Mouse (Mus musculus) hindbrain, embryonic 12.5 days (tissue): Measurements from ENCODE around the gene Rad51. TPM values are rescaled to one million over a fixed set of nuclear protein-coding genes. Genes with fewer than 3 reads are reported as not detected.

Experiments
- ATAC-seq: fragments of 200-750 bp; cut with Nextera tagmentation; 2 replicates; pipeline ENCODE4 v1.8.0; 2017; ENCODE audit warnings: moderate TSS enrichment; ENCODE audit not compliant: low FRiP score
- H3K27ac ChIP-seq: fragments of 300-500 bp; sonication (generic); 2 replicates; pipeline ENCODE4 v1.5.1; 2016; ENCODE audit warnings: mild to moderate bottlenecking
- H3K27me3 ChIP-seq: fragments of 300-500 bp; sonication (generic); 2 replicates; pipeline ENCODE4 v1.6.1; 2016; ENCODE audit warnings: mild to moderate bottlenecking
- H3K36me3 ChIP-seq: fragments of 300-500 bp; sonication (generic); 2 replicates; pipeline ENCODE4 v1.6.1; 2016; ENCODE audit warnings: mild to moderate bottlenecking
- H3K4me1 ChIP-seq: fragments of 300-500 bp; sonication (generic); 2 replicates; pipeline ENCODE4 v1.6.1; 2016
- H3K4me2 ChIP-seq: fragments of 300-500 bp; sonication (generic); replicated peaks from 2 replicates; pipeline ENCODE4 v1.6.1; 2016; ENCODE audit warnings: mild to moderate bottlenecking
- H3K4me3 ChIP-seq: fragments of 300-500 bp; sonication (generic); 2 replicates; pipeline ENCODE4 v1.5.1; 2016; ENCODE audit warnings: mild to moderate bottlenecking
- H3K9ac ChIP-seq: fragments of 300-500 bp; sonication (generic); 2 replicates; pipeline ENCODE4 v1.6.1; 2016; ENCODE audit warnings: mild to moderate bottlenecking, moderate library complexity
- H3K9me3 ChIP-seq: fragments of 300-500 bp; sonication (generic); replicated peaks from 2 replicates; pipeline ENCODE4 v1.6.1; 2016; ENCODE audit warnings: mild to moderate bottlenecking
- WGBS: fragments of 180-500 bp; shearing (Covaris S2); methylation state at CpG from one replicate; pipeline ENCODE4 v1.1.7; 2016; 5-methylcytosine and 5-hydroxymethylcytosine counted together
- polyA plus RNA-seq: library from polyadenylated mRNA; unstranded; fragments of >200 nt; fragmentation: Nextera tagmentation; extraction: Ambion mirVana; gene quantifications from 2 replicates; pipeline ENCODE4 v1.2.1, GENCODE M21; 2016

Rad51 gene
- polyA plus RNA-seq, 1 experiment from 2014 or later: 33.7 TPM

GRCm38 (mm10) chr2:119166901-119167865 is 54.6 kb downstream of the Rad51 start, which contains the start of gene Gchfr:
Gene Gchfr (plus strand): TSS chr2:119167773.
- Histone ChIP-seq H3K9ac (peak within 1 kb of the TSS; percentile 33), H3K27me3 (peaks cover 53% of the 10 kb centered on the region), H3K9me3 (no peaks in the 10 kb centered on the region), H3K27ac (no peak within 1 kb of the TSS), H3K4me3 (peak within 1 kb of the TSS; percentile 44), H3K36me3 (no peaks in the 10 kb centered on the region), H3K4me2 (peak within 1 kb of the TSS; percentile 96), H3K4me1 (peaks cover 22% of the 10 kb centered on the region)
- under 1% methylated on average over 60 of the region's 60 CpGs for WGBS
- ATAC-seq: peak; percentile 83

GRCm38 (mm10) chr2:119167866-119168256 is 55.3 kb downstream of the Rad51 start:
- WGBS: 2% methylated on average over 26 of the region's 26 CpGs
- no peak overlapping the region for H3K27ac ChIP-seq
- ATAC-seq: peak; percentile 14

GRCm38 (mm10) chr2:119170282-119170681 is 57.7 kb downstream of the Rad51 start:
- H3K27ac ChIP-seq: no peak overlapping the region
- WGBS: 87% methylated on average over 2 of the region's 2 CpGs
- ATAC-seq: no peak
- H3K36me3 ChIP-seq: 0 out of 2 replicates have a peak, but pooled peaks cover 3% of the 10 kb centered on the region
- no peak overlapping the region for H3K4me2 ChIP-seq
- no peak overlapping the region for H3K4me3 ChIP-seq
- no peak overlapping the region for H3K9ac ChIP-seq
- H3K9me3 ChIP-seq: no peaks in the 10 kb centered on the region
- H3K27me3 ChIP-seq: peaks cover 36% of the 10 kb centered on the region
- H3K4me1 ChIP-seq: peaks cover 48% of the 10 kb centered on the region

More at GRCm38 (mm10) chr2:119167866-119168256, 55.3 kb downstream of the Rad51 start:
- Histone ChIP-seq H3K36me3 (no peaks in the 10 kb centered on the region), H3K4me3 (peak overlapping the region; percentile 44), H3K4me2 (peak overlapping the region; percentile 96), H3K9ac (peak overlapping the region; percentile 33; the same call in 1 of the 2 replicates), H3K27me3 (peaks cover 53% of the 10 kb centered on the region), H3K4me1 (peaks cover 29% of the 10 kb centered on the region), H3K9me3 (no peaks in the 10 kb centered on the region)

- H3K4me1 ChIP-seq: peaks cover 47% of the 10 kb centered on the region
- no peak overlapping the region for H3K27ac ChIP-seq
- H3K27me3 ChIP-seq: peaks cover 24% of the 10 kb centered on the region
- no peak for ATAC-seq
- H3K9ac ChIP-seq: no peak overlapping the region
- WGBS: 59% methylated on average over 8 of the region's 8 CpGs
- H3K4me2 ChIP-seq: no peak overlapping the region
- H3K36me3 ChIP-seq: 0 out of 2 replicates have a peak, but pooled peaks cover 3% of the 10 kb centered on the region
- no peak overlapping the region for H3K4me3 ChIP-seq
- no peaks in the 10 kb centered on the region for H3K9me3 ChIP-seq
These were observed 59.0 kb downstream of the Rad51 start for GRCm38 (mm10) chr2:119171574-119171973.

GRCm38 (mm10) chr2:119172446-119172845 is 59.9 kb downstream of the Rad51 start:
- ATAC-seq: no peak
- H3K27ac ChIP-seq: no peak overlapping the region
- peaks cover 15% of the 10 kb centered on the region for H3K27me3 ChIP-seq
- no peak overlapping the region for H3K9ac ChIP-seq
- no peaks in the 10 kb centered on the region for H3K9me3 ChIP-seq
- H3K36me3 ChIP-seq: 0 out of 2 replicates have a peak, but pooled peaks cover 9% of the 10 kb centered on the region
- H3K4me1 ChIP-seq: peaks cover 38% of the 10 kb centered on the region
- 82% methylated on average over 7 of the region's 7 CpGs for WGBS
- H3K4me3 ChIP-seq: no peak overlapping the region
- H3K4me2 ChIP-seq: peak overlapping the region; percentile 14; the same call in 1 of the 2 replicates

- Histone ChIP-seq H3K27me3 (peaks cover 9% of the 10 kb centered on the region), H3K36me3 (0 out of 2 replicates have a peak, but pooled peaks cover 14% of the 10 kb centered on the region), H3K4me1 (peaks cover 32% of the 10 kb centered on the region), H3K27ac (peak overlapping the region; percentile 6; the same call in 1 of the 2 replicates), H3K4me2 (peak overlapping the region; percentile 14), H3K9me3 (no peaks in the 10 kb centered on the region), H3K4me3 (no peak overlapping the region), H3K9ac (no peak overlapping the region)
- peak; percentile 51 for ATAC-seq
- WGBS: 26% methylated on average over 13 of the region's 13 CpGs
These were observed 60.4 kb downstream of the Rad51 start for GRCm38 (mm10) chr2:119172862-119173576.

- peak within 1 kb of the TSS; percentile 6; the same call in 1 of the 2 replicates for H3K27ac ChIP-seq
- no peaks in the 10 kb centered on the region for H3K9me3 ChIP-seq
- H3K4me2 ChIP-seq: peak within 1 kb of the TSS; percentile 14; the same call in 1 of the 2 replicates
- H3K4me1 ChIP-seq: peaks cover 31% of the 10 kb centered on the region
- peaks cover under 1% of the 10 kb centered on the region; the same call in 1 of the 2 replicates for H3K27me3 ChIP-seq
- H3K9ac ChIP-seq: no peak within 1 kb of the TSS
- 0 out of 2 replicates have a peak, but pooled peaks have one; percentile 15 for ATAC-seq
- no peak within 1 kb of the TSS for H3K4me3 ChIP-seq
- 0 out of 2 replicates have a peak, but pooled peaks cover 23% of the 10 kb centered on the region for H3K36me3 ChIP-seq
- 45% methylated on average over 8 of the region's 8 CpGs for WGBS
These were observed 61.5 kb downstream of the Rad51 start, which contains the start of gene Gm14137 for GRCm38 (mm10) chr2:119173991-119174651. Gene Gm14137 (plus strand): TSS chr2:119174509.

- no peak overlapping the region for H3K4me2 ChIP-seq
- H3K36me3 ChIP-seq: peaks cover 31% of the 10 kb centered on the region; the same call in 1 of the 2 replicates
- ATAC-seq: no peak
- no peaks in the 10 kb centered on the region for H3K9me3 ChIP-seq
- no peak overlapping the region for H3K4me3 ChIP-seq
- no peaks in the 10 kb centered on the region for H3K27me3 ChIP-seq
- no peak overlapping the region for H3K27ac ChIP-seq
- 56% methylated on average over 14 of the region's 14 CpGs for WGBS
- H3K9ac ChIP-seq: no peak overlapping the region
- peaks cover 31% of the 10 kb centered on the region for H3K4me1 ChIP-seq
These were observed 62.3 kb downstream of the Rad51 start for GRCm38 (mm10) chr2:119174866-119175265.

- no peak overlapping the region for H3K4me3 ChIP-seq
- H3K4me1 ChIP-seq: peaks cover 31% of the 10 kb centered on the region
- H3K27ac ChIP-seq: no peak overlapping the region
- ATAC-seq: no peak
- H3K9me3 ChIP-seq: no peaks in the 10 kb centered on the region
- no peaks in the 10 kb centered on the region for H3K27me3 ChIP-seq
- H3K4me2 ChIP-seq: no peak overlapping the region
- 71% methylated on average over 6 of the region's 6 CpGs for WGBS
- peaks cover 38% of the 10 kb centered on the region for H3K36me3 ChIP-seq
- H3K9ac ChIP-seq: no peak overlapping the region
These were observed 63.0 kb downstream of the Rad51 start for GRCm38 (mm10) chr2:119175614-119176013.

GRCm38 (mm10) chr2:119176761-119177160 is 64.2 kb downstream of the Rad51 start:
- H3K9me3 ChIP-seq: no peaks in the 10 kb centered on the region
- no peak overlapping the region for H3K9ac ChIP-seq
- ATAC-seq: no peak
- no peak overlapping the region for H3K4me2 ChIP-seq
- no peak overlapping the region for H3K27ac ChIP-seq
- H3K4me1 ChIP-seq: peaks cover 29% of the 10 kb centered on the region
- H3K4me3 ChIP-seq: no peak overlapping the region
- 53% methylated on average over 3 of the region's 3 CpGs for WGBS
- peaks cover 43% of the 10 kb centered on the region for H3K36me3 ChIP-seq
- no peaks in the 10 kb centered on the region for H3K27me3 ChIP-seq

- no peaks in the 10 kb centered on the region for H3K9me3 ChIP-seq
- H3K27ac ChIP-seq: no peak overlapping the region
- no peak overlapping the region for H3K9ac ChIP-seq
- peaks cover 24% of the 10 kb centered on the region for H3K4me1 ChIP-seq
- 92% methylated on average over 5 of the region's 5 CpGs for WGBS
- H3K4me3 ChIP-seq: no peak overlapping the region
- no peaks in the 10 kb centered on the region for H3K27me3 ChIP-seq
- ATAC-seq: no peak
- no peak overlapping the region for H3K4me2 ChIP-seq
- peaks cover 43% of the 10 kb centered on the region for H3K36me3 ChIP-seq
These were observed 64.9 kb downstream of the Rad51 start for GRCm38 (mm10) chr2:119177384-119177939.
